Mouse (Mus musculus) embryonic facial prominence, embryonic 12.5 days (tissue): ENCODE measurements at regions not wholly inside any gene's neighbourhood (a gene's known extent, or its start where the extent isn't known, plus 50 kb on each side); places are given as distances from the start of the nearest gene placed in this dataset.

ENCODE experiments used
- ATAC-seq: fragments of 200-750 bp; cut with Nextera tagmentation; 2 replicates; pipeline ENCODE4 v1.8.0; 2017; ENCODE audit not compliant: insufficient number of reproducible peaks, insufficient read depth, low FRiP score, low TSS enrichment
- H3K27ac ChIP-seq: fragments of 300-500 bp; sonication (generic); 2 replicates; pipeline ENCODE4 v1.5.1; 2016; ENCODE audit warnings: mild to moderate bottlenecking
- H3K27me3 ChIP-seq: fragments of 300-500 bp; sonication (generic); 2 replicates; pipeline ENCODE4 v1.6.1; 2016; ENCODE audit warnings: mild to moderate bottlenecking, moderate library complexity
- H3K36me3 ChIP-seq: fragments of 300-500 bp; sonication (generic); 2 replicates; pipeline ENCODE4 v1.6.1; 2016; ENCODE audit warnings: mild to moderate bottlenecking
- H3K4me1 ChIP-seq: fragments of 300-500 bp; sonication (generic); 2 replicates; pipeline ENCODE4 v1.6.1; 2016
- H3K4me2 ChIP-seq: fragments of 300-500 bp; sonication (generic); replicated peaks from 2 replicates; pipeline ENCODE4 v1.6.1; 2016; ENCODE audit warnings: mild to moderate bottlenecking, moderate library complexity
- H3K4me3 ChIP-seq: fragments of 300-500 bp; sonication (generic); 2 replicates; pipeline ENCODE4 v1.5.1; 2016; ENCODE audit warnings: mild to moderate bottlenecking
- H3K9ac ChIP-seq: fragments of 300-500 bp; sonication (generic); 2 replicates; pipeline ENCODE4 v1.6.1; 2016; ENCODE audit warnings: mild to moderate bottlenecking, moderate library complexity
- H3K9me3 ChIP-seq: fragments of 300-500 bp; sonication (generic); 2 replicates; pipeline ENCODE4 v1.6.1; 2016; ENCODE audit warnings: mild to moderate bottlenecking, moderate library complexity
- WGBS: fragments of 180-500 bp; shearing (Covaris S2); methylation state at CpG from one replicate; pipeline ENCODE4 v1.1.7; 2016; 5-methylcytosine and 5-hydroxymethylcytosine counted together

DNA sequence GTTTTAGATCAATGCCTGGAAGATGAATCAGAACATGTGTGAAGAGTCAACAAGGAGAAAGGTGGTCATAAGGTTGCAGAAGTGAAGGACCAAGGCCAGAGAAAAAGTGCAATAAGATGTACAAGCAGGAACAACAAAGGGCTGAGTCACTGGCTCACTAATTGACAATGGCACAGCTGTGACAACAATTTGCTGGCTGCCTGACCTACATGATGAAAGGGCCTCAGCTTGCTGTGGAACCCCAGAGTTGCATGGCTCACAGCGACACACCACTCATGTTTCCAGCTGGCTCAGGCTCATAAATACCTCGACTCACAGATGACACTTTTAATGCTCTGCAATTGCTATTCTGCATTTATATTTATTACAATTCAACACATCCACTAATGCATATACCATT, 799.3 kb upstream of the Nr2f1 start:
- Histone ChIP-seq H3K9me3 (no peaks in the 10 kb centered on the region), H3K36me3 (no peaks in the 10 kb centered on the region), H3K4me3 (no peak overlapping the region), H3K4me2 (no peak overlapping the region), H3K27me3 (no peaks in the 10 kb centered on the region), H3K4me1 (no peaks in the 10 kb centered on the region), H3K27ac (no peak overlapping the region), H3K9ac (no peak overlapping the region)
- no peak for ATAC-seq
- WGBS = 42% methylated on average over 2 of the region's 2 CpGs

- Histone ChIP-seq H3K9ac (no peak overlapping the region), H3K27ac (no peak overlapping the region), H3K9me3 (no peaks in the 10 kb centered on the region), H3K36me3 (no peaks in the 10 kb centered on the region), H3K4me1 (no peaks in the 10 kb centered on the region), H3K4me2 (no peak overlapping the region), H3K4me3 (no peak overlapping the region), H3K27me3 (no peaks in the 10 kb centered on the region)
- ATAC-seq = no peak
- 80% methylated on average over 3 of the region's 3 CpGs for WGBS
These were observed 792.8 kb upstream of the Nr2f1 start for GRCm38 (mm10) chr13:78992326-78992725.

DNA sequence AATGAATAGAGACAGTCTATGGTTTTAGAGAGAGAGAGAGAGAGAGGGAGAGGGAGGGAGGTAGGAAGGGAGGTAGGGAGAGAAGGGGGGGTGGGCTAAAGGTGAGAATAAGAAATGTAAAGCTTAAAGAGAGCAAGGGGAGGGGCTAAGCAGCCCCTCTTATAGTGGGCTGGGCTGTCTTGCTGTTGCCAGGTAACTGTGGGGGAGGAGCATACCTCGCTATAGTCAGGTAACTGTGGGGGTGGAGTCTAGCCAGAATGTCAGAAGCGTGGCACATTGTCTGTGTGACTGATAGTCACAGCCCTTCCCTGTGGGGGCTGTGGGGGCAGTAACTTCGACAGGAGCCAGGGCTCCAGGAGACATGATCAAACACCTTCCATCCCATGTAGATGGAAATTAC, 786.4 kb upstream of the Nr2f1 start:
- no peak overlapping the region for H3K9ac ChIP-seq
- H3K4me1 ChIP-seq = no peaks in the 10 kb centered on the region
- ATAC-seq = no peak
- H3K36me3 ChIP-seq = no peaks in the 10 kb centered on the region
- no peaks in the 10 kb centered on the region for H3K9me3 ChIP-seq
- H3K27ac ChIP-seq = no peak overlapping the region
- WGBS = 39% methylated on average over 3 of the region's 3 CpGs
- H3K4me3 ChIP-seq = no peak overlapping the region
- H3K4me2 ChIP-seq = no peak overlapping the region
- H3K27me3 ChIP-seq = no peaks in the 10 kb centered on the region

DNA sequence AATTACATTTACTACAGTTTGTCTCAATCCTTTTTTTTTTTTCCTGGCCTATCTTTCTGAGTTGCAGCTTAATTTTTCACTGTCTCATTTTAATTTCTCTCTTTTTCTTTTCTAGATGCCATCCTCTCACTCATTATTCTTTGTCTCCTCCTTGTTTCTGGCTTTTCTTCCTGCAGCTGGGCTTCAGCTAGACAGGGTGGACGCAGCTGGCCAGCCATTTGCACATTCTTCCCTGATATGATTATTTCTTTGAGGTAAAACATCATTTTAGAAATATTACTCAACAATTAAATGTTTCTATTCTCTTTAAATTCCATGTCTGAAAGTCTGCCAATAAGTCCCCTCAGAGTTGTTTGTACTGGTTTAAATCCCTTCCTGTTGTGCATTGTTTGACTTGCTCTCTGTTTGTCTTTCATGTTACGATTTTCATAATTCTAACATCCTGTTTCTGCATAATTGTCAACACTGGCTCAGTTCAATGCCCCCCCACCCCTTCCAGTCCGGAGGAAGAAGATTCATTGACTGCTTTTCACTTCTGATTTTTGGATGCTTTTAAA, 777.7 kb upstream of the Nr2f1 start:
- no peaks in the 10 kb centered on the region for H3K27me3 ChIP-seq
- H3K27ac ChIP-seq = no peak overlapping the region
- no peaks in the 10 kb centered on the region for H3K36me3 ChIP-seq
- WGBS = 79% methylated on average over 3 of the region's 3 CpGs
- no peaks in the 10 kb centered on the region for H3K9me3 ChIP-seq
- ATAC-seq = no peak
- H3K9ac ChIP-seq = no peak overlapping the region
- H3K4me3 ChIP-seq = no peak overlapping the region
- H3K4me2 ChIP-seq = no peak overlapping the region
- H3K4me1 ChIP-seq = no peaks in the 10 kb centered on the region

DNA sequence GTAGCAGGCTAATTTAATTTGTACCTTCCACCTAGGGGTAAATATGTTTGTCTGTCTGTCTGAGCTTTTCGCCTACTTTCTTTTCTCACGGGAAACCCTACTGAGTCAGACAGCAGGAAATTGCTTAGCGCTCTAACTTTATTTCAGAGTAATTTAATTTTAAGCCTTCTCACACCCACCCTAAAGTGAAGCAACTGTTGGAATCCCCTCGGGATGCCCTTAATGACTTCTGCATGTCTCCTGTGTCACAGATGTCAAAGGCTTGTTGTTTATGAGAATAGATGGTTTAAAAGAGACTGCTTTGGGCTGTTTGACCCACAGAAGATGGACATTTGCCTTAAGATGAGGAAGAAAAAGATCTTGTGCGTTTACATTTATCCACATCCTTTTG, 738.8 kb upstream of the Nr2f1 start:
- no peak overlapping the region for H3K27ac ChIP-seq
- ATAC-seq = no peak
- no peaks in the 10 kb centered on the region for H3K27me3 ChIP-seq

GRCm38 (mm10) chr13:78937389-78938350, 738.1 kb upstream of the Nr2f1 start:
- no peak; the same call in 1 of the 2 replicates for ATAC-seq
- no peak overlapping the region for H3K4me2 ChIP-seq
- H3K4me1 ChIP-seq = no peaks in the 10 kb centered on the region

More for the DNA sequence above, 738.8 kb upstream of the Nr2f1 start:
- H3K4me3 ChIP-seq = no peak overlapping the region
- H3K36me3 ChIP-seq = no peaks in the 10 kb centered on the region
- H3K9me3 ChIP-seq = no peaks in the 10 kb centered on the region
- H3K9ac ChIP-seq = no peak overlapping the region
- no peak overlapping the region for H3K4me2 ChIP-seq
- H3K4me1 ChIP-seq = no peaks in the 10 kb centered on the region
- 9% methylated on average over 5 of the region's 5 CpGs for WGBS

DNA sequence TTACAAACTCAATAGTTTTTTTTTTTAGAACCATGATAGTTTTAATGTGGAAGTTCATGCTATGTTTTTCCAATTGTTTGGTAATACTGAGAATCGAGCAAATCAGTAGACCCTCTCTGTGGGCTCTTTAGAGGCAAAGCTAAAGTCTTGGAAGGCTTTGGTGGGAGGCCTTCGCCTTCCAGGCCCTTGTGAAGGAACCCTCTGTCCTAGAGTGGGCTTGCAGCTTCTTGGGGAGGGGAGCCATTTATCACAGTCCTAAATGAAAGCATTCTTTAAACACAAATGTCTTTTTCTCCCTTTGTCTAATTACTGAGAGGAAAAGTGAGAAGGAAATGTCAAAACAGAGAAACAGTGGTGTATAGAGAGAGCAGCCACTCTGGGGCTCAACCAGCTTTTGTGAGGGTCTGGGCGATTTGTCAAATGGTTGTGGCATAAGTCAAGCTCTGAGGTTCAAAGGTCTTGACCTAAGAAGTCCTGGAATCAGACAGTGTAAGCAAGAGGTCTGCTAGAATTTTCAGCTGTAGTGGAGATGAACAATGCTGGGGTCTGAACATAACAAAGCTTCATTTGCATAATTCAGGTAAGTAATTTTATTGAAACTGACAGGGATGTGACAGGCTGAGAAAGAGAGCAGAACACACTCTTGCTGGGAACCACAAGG, 736.6 kb upstream of the Nr2f1 start:
- WGBS = 21% methylated on average over 3 of the region's 3 CpGs
- no peaks in the 10 kb centered on the region for H3K36me3 ChIP-seq
- H3K27ac ChIP-seq = no peak overlapping the region
- ATAC-seq = peak; percentile 72
- no peak overlapping the region for H3K4me2 ChIP-seq
- H3K4me1 ChIP-seq = no peaks in the 10 kb centered on the region
- H3K4me3 ChIP-seq = no peak overlapping the region
- H3K27me3 ChIP-seq = no peaks in the 10 kb centered on the region
- no peak overlapping the region for H3K9ac ChIP-seq
- no peaks in the 10 kb centered on the region for H3K9me3 ChIP-seq

More at GRCm38 (mm10) chr13:78937389-78938350, 738.1 kb upstream of the Nr2f1 start:
- 53% methylated on average over 7 of the region's 7 CpGs for WGBS
- Histone ChIP-seq H3K9ac (no peak overlapping the region), H3K27me3 (no peaks in the 10 kb centered on the region), H3K36me3 (no peaks in the 10 kb centered on the region), H3K4me3 (no peak overlapping the region), H3K9me3 (no peaks in the 10 kb centered on the region), H3K27ac (no peak overlapping the region)

DNA sequence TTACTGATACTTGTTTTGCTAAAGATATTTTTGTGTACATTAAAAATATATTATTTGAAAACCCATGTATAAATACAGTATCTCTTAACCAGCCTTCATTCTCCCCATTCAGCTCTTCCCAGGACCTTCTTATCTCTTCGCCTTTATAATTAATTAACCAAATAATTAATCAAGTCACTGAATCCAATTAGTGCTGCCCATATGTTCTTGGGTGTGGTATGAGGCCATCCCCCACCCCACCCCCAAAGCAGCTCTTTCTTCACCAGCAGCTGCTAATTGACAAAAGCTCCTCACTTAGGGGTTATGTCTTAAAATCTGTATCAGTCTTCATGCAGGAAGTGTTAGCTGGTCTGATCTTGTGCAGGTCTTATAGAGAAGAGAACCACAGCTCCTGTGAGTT, 728.8 kb upstream of the Nr2f1 start:
- ATAC-seq = no peak
- H3K27me3 ChIP-seq = no peaks in the 10 kb centered on the region
- no peak overlapping the region for H3K27ac ChIP-seq
- H3K36me3 ChIP-seq = no peaks in the 10 kb centered on the region
- 83% methylated on average over 1 of the region's 1 CpGs for WGBS
- no peak overlapping the region for H3K4me2 ChIP-seq
- H3K9me3 ChIP-seq = no peaks in the 10 kb centered on the region
- H3K4me3 ChIP-seq = no peak overlapping the region
- no peaks in the 10 kb centered on the region for H3K4me1 ChIP-seq
- no peak overlapping the region for H3K9ac ChIP-seq

GRCm38 (mm10) chr13:78920802-78921201, 721.2 kb upstream of the Nr2f1 start:
- H3K9ac ChIP-seq = no peak overlapping the region
- H3K4me2 ChIP-seq = no peak overlapping the region
- WGBS = 47% methylated on average over 3 of the region's 3 CpGs
- no peaks in the 10 kb centered on the region for H3K27me3 ChIP-seq
- no peaks in the 10 kb centered on the region for H3K4me1 ChIP-seq
- no peak for ATAC-seq
- H3K27ac ChIP-seq = no peak overlapping the region
- H3K4me3 ChIP-seq = no peak overlapping the region
- H3K9me3 ChIP-seq = no peaks in the 10 kb centered on the region
- H3K36me3 ChIP-seq = no peaks in the 10 kb centered on the region

- no peaks in the 10 kb centered on the region for H3K36me3 ChIP-seq
- H3K4me3 ChIP-seq = no peak overlapping the region
- H3K27me3 ChIP-seq = no peaks in the 10 kb centered on the region
- H3K27ac ChIP-seq = no peak overlapping the region
- no peaks in the 10 kb centered on the region for H3K4me1 ChIP-seq
- H3K9ac ChIP-seq = no peak overlapping the region
- no peak overlapping the region for H3K4me2 ChIP-seq
- H3K9me3 ChIP-seq = no peaks in the 10 kb centered on the region
- WGBS = 40% methylated on average over 5 of the region's 5 CpGs
- no peak for ATAC-seq
These were observed 710.3 kb upstream of the Nr2f1 start for GRCm38 (mm10) chr13:78909839-78910238.

GRCm38 (mm10) chr13:78904102-78904501, 704.5 kb upstream of the Nr2f1 start:
- Histone ChIP-seq H3K9me3 (no peaks in the 10 kb centered on the region), H3K27ac (no peak overlapping the region)
- no peak for ATAC-seq

GRCm38 (mm10) chr13:78900693-78901092, 701.1 kb upstream of the Nr2f1 start:
- H3K9ac ChIP-seq = no peak overlapping the region
- H3K9me3 ChIP-seq = no peaks in the 10 kb centered on the region
- no peaks in the 10 kb centered on the region for H3K4me1 ChIP-seq
- no peaks in the 10 kb centered on the region for H3K36me3 ChIP-seq
- no peak for ATAC-seq
- no peak overlapping the region for H3K27ac ChIP-seq
- H3K4me3 ChIP-seq = no peak overlapping the region
- 77% methylated on average over 1 of the region's 1 CpGs for WGBS
- H3K27me3 ChIP-seq = no peaks in the 10 kb centered on the region
- H3K4me2 ChIP-seq = no peak overlapping the region

More at GRCm38 (mm10) chr13:78904102-78904501, 704.5 kb upstream of the Nr2f1 start:
- Histone ChIP-seq H3K36me3 (no peaks in the 10 kb centered on the region), H3K27me3 (no peaks in the 10 kb centered on the region), H3K4me2 (no peak overlapping the region), H3K9ac (no peak overlapping the region), H3K4me1 (no peaks in the 10 kb centered on the region), H3K4me3 (no peak overlapping the region)
